Mouse (Mus musculus): ENCODE data around the gene H2al1f. TPM values are rescaled to one million over a fixed set of nuclear protein-coding genes. Genes with fewer than 3 reads are reported as not detected.

The H2al1f gene
- polyA plus RNA-seq, 1 experiment from 2014 or later: not detected

DNA sequence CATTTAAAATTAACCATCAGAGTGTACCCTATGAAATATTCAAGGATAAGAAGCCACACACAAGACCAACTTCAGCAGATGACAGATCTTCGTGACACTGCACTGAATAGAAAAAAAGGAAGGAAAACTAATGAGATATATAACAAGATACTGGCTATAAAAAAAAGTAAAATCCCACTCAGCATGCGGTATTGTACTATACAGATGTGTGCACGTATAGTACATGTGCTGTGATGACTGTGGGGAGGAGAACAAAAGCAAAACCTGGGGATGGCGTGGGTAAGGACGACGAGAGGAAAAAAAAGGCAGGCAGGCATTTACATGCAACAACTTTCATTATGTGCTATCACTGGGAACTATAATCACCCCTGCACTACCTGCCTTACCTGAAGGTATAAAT lies 45.9 kb downstream of the H2al1f start:
- peaks cover 5% of the 10 kb centered on the region; the same call in 1 of the 2 replicates for H3K4me1 ChIP-seq (replicated peaks; ENCODE audit: control insufficient read depth, insufficient read depth, low read length)
- DNase-seq (ENCODE audit: low spot score) (no peak), ATAC-seq (ENCODE audit: low FRiP score) (no peak)
- no peaks in the 10 kb centered on the region for H3K9me3 ChIP-seq (ENCODE audit: control insufficient read depth, low read length)
- WGBS: 81% methylated on average over 6 of the region's 6 CpGs
- H3K4me2 ChIP-seq (replicated peaks): no peak overlapping the region
- H3K27me3 ChIP-seq (ENCODE audit: control insufficient read depth, insufficient read depth, low read length): 0 out of 2 replicates have a peak, but pooled peaks cover 6% of the 10 kb centered on the region
- H3K27ac ChIP-seq: no peak overlapping the region
- H3K4me3 ChIP-seq (replicated peaks; ENCODE audit: low read length): no peak overlapping the region
- H3K9ac ChIP-seq: no peak overlapping the region
- no peaks in the 10 kb centered on the region for H3K36me3 ChIP-seq (replicated peaks; ENCODE audit: control insufficient read depth, insufficient read depth)

DNA sequence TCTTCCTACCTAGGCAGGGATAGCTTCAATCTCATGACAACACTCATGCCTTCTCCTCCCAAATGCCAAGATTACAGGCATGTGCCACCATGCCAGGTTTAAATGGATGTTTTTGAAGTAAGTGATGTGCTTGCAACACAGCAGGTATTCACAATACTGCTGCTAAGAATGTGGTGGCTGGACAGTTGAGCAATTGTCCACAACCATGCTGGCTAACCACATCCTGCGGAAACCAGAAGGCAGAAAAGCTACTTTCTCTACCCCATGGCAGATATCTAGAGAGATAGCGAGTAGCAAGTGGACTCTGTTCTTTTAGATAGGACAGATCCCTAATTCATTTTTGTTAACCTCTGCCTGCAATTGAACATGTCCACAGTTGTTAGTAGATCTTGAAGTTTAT lies 46.3 kb downstream of the H2al1f start:
- H3K27ac ChIP-seq: no peak overlapping the region
- H3K36me3 ChIP-seq (replicated peaks; ENCODE audit: control insufficient read depth, insufficient read depth): no peaks in the 10 kb centered on the region
- peaks cover 5% of the 10 kb centered on the region; the same call in 1 of the 2 replicates for H3K4me1 ChIP-seq (replicated peaks; ENCODE audit: control insufficient read depth, insufficient read depth, low read length)
- 0 out of 2 replicates have a peak, but pooled peaks cover 6% of the 10 kb centered on the region for H3K27me3 ChIP-seq (ENCODE audit: control insufficient read depth, insufficient read depth, low read length)
- ATAC-seq (ENCODE audit: low FRiP score): no peak
- H3K9me3 ChIP-seq (ENCODE audit: control insufficient read depth, low read length): no peaks in the 10 kb centered on the region
- H3K9ac ChIP-seq: no peak overlapping the region
- no peak for DNase-seq (ENCODE audit: low spot score)
- WGBS: 93% methylated on average over 2 of the region's 2 CpGs
- H3K4me3 ChIP-seq (replicated peaks; ENCODE audit: low read length): no peak overlapping the region
- H3K4me2 ChIP-seq (replicated peaks): no peak overlapping the region

DNA sequence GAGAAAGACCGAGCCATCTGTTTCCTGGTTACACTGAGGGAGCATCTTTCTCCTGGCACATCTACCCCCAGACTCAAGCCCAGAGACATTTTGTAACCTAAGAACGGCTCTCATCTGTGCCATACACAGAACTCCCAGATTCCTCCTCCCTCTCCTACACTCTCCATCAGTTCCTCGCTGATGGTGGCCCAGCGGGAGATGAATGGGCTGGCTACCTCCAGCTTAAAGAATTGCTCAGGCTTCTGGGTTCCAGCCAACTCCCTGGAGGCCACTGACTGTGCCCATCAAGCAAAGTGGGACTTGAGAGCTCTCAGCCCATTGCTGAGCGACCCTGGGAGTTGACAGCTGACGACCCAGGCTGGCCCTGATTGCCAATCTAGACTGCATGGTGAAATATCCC lies 48.9 kb downstream of the H2al1f start:
- no peak overlapping the region for H3K4me3 ChIP-seq (replicated peaks; ENCODE audit: low read length)
- H3K36me3 ChIP-seq (replicated peaks; ENCODE audit: control insufficient read depth, insufficient read depth): no peaks in the 10 kb centered on the region
- peak; percentile 29 for DNase-seq (ENCODE audit: low spot score)
- ATAC-seq (ENCODE audit: low FRiP score): peak; percentile 66; the same call in 1 of the 2 replicates
- H3K9ac ChIP-seq: no peak overlapping the region
- H3K27ac ChIP-seq: no peak overlapping the region
- WGBS: 40% methylated on average over 6 of the region's 6 CpGs
- no peak overlapping the region for H3K4me2 ChIP-seq (replicated peaks)
- H3K9me3 ChIP-seq (ENCODE audit: control insufficient read depth, low read length): no peaks in the 10 kb centered on the region
- peaks cover 5% of the 10 kb centered on the region; the same call in 1 of the 2 replicates for H3K4me1 ChIP-seq (replicated peaks; ENCODE audit: control insufficient read depth, insufficient read depth, low read length)
- H3K27me3 ChIP-seq (ENCODE audit: control insufficient read depth, insufficient read depth, low read length): peaks cover 8% of the 10 kb centered on the region; the same call in 1 of the 2 replicates

Other genes starting within 250 kb of the H2al1f start
- gene H2al1a, start 15.9 kb upstream of the H2al1f start, polyA plus RNA-seq (2014; fragmentation: Nextera tagmentation; extraction: Ambion mirVana): not detected in 2 replicates
- not detected in 2 replicates for gene H2al1b, start 12.7 kb upstream of the H2al1f start, polyA plus RNA-seq (2014; fragmentation: Nextera tagmentation; extraction: Ambion mirVana)
- gene H2al1c, start 9.5 kb upstream of the H2al1f start, polyA plus RNA-seq (2014; fragmentation: Nextera tagmentation; extraction: Ambion mirVana): not detected in 2 replicates
- gene H2al1d, start 6.3 kb upstream of the H2al1f start, polyA plus RNA-seq (2014; fragmentation: Nextera tagmentation; extraction: Ambion mirVana): not detected in 2 replicates
- gene H2al1e, start 3.2 kb upstream of the H2al1f start, polyA plus RNA-seq (2014; fragmentation: Nextera tagmentation; extraction: Ambion mirVana): not detected in 2 replicates
- not detected in 2 replicates for gene H2al1g, start 3.1 kb downstream of the H2al1f start, polyA plus RNA-seq (2014; fragmentation: Nextera tagmentation; extraction: Ambion mirVana)
- gene H2al1h, start 6.3 kb downstream of the H2al1f start, polyA plus RNA-seq (2014; fragmentation: Nextera tagmentation; extraction: Ambion mirVana): not detected in 2 replicates
- gene H2al1i, start 9.5 kb downstream of the H2al1f start, polyA plus RNA-seq (2014; fragmentation: Nextera tagmentation; extraction: Ambion mirVana): not detected in 2 replicates
- gene H2al1j, start 12.7 kb downstream of the H2al1f start, polyA plus RNA-seq (2014; fragmentation: Nextera tagmentation; extraction: Ambion mirVana): not detected in 2 replicates

Measured in hindbrain, embryonic 14.5 days (tissue).